Mouse (Mus musculus) thymus, adult 2 months (tissue): ENCODE results near the gene Shank2.

Experiments used
- CTCF ChIP-seq: fragments of 200-500 bp; IDR thresholded peaks from 2 replicates; pipeline ENCODE4 v1.5.1; 2012; ENCODE audit warnings: mild to moderate bottlenecking, control low read depth, low read length, moderate library complexity, borderline replicate concordance; ENCODE audit not compliant: control insufficient read depth, poor library complexity, insufficient read depth; ENCODE audit errors: extremely low read depth
- POLR2A ChIP-seq: fragments of 200-500 bp; IDR thresholded peaks from 2 replicates; pipeline ENCODE4 v1.6.1; 2012; ENCODE audit warnings: mild to moderate bottlenecking, low read length, control low read depth, moderate library complexity; ENCODE audit not compliant: control insufficient read depth, poor library complexity, insufficient read depth; ENCODE audit errors: extremely low read depth

GRCm38 (mm10) chr7:144212694-144213093 lies 211.0 kb downstream of the Shank2 start:
- TF ChIP-seq CTCF (no peak), POLR2A (no peak)
